Mouse (Mus musculus): ENCODE measurements around the gene Itgb3. TPM values are rescaled to one million over a fixed set of nuclear protein-coding genes. Genes with fewer than 3 reads are reported as not detected.
A peak's percentile ranks its signal among the peaks of the same experiment; 100 is the strongest.
"Not testable (repeated sequence)": the region's sequence is repeated elsewhere in the genome, so short reads cannot be mapped to it uniquely, and the experiment has no call there.

Gene Itgb3
- 2.6 and 2.7 TPM in 2 replicates for polyA plus RNA-seq (2016; fragmentation: Nextera tagmentation; extraction: Ambion mirVana)

GRCm38 (mm10) chr11:104607491-104608245 is at the start of gene Itgb3:
Gene Itgb3, plus strand, starts transcription at chr11:104608000.
- Histone ChIP-seq H3K27me3 (ENCODE audit: low read depth, poor library complexity, severe bottlenecking) (peaks cover 59% of the 10 kb centered on the region), H3K4me3 (peak within 1 kb of the TSS; percentile 66), H3K9me3 (replicated peaks) (no peaks in the 10 kb centered on the region), H3K27ac (peak within 1 kb of the TSS; percentile 61), H3K4me1 (peaks cover 12% of the 10 kb centered on the region), H3K36me3 (no peaks in the 10 kb centered on the region)
- peak; percentile 85 for DNase-seq (ENCODE audit: low spot score)
- WGBS: under 1% methylated on average over 50 of the region's 51 CpGs

- DNase-seq (ENCODE audit: low spot score): no peak
- Histone ChIP-seq H3K4me3 (no peak overlapping the region), H3K9me3 (replicated peaks) (no peaks in the 10 kb centered on the region), H3K36me3 (no peaks in the 10 kb centered on the region), H3K27ac (no peak overlapping the region), H3K27me3 (ENCODE audit: low read depth, poor library complexity, severe bottlenecking) (no peaks in the 10 kb centered on the region), H3K4me1 (peaks cover 6% of the 10 kb centered on the region; the same call in 1 of the 2 replicates)
- 77% methylated on average over 4 of the region's 4 CpGs for WGBS
Measured at GRCm38 (mm10) chr11:104558065-104558464, 49.7 kb upstream of the Itgb3 start.

- 60% methylated on average over 4 of the region's 4 CpGs for WGBS
- Histone ChIP-seq H3K4me3 (no peak overlapping the region), H3K36me3 (no peaks in the 10 kb centered on the region), H3K9me3 (replicated peaks) (no peaks in the 10 kb centered on the region), H3K27me3 (ENCODE audit: low read depth, poor library complexity, severe bottlenecking) (no peaks in the 10 kb centered on the region), H3K27ac (no peak overlapping the region), H3K4me1 (peaks cover 6% of the 10 kb centered on the region; the same call in 1 of the 2 replicates)
- DNase-seq (ENCODE audit: low spot score): no peak
Measured at GRCm38 (mm10) chr11:104558651-104559403, 49.0 kb upstream of the Itgb3 start.

GRCm38 (mm10) chr11:104560971-104561370 is 46.8 kb upstream of the Itgb3 start:
- WGBS: 58% methylated on average over 2 of the region's 2 CpGs
- no peak for DNase-seq (ENCODE audit: low spot score)
- Histone ChIP-seq H3K9me3 (replicated peaks) (no peaks in the 10 kb centered on the region), H3K36me3 (no peaks in the 10 kb centered on the region), H3K4me3 (no peak overlapping the region), H3K4me1 (peaks cover 6% of the 10 kb centered on the region; the same call in 1 of the 2 replicates), H3K27ac (no peak overlapping the region), H3K27me3 (ENCODE audit: low read depth, poor library complexity, severe bottlenecking) (no peaks in the 10 kb centered on the region)

- no peak for DNase-seq (ENCODE audit: low spot score)
- Histone ChIP-seq H3K27me3 (ENCODE audit: low read depth, poor library complexity, severe bottlenecking) (no peaks in the 10 kb centered on the region), H3K9me3 (replicated peaks) (no peaks in the 10 kb centered on the region), H3K4me1 (peaks cover 4% of the 10 kb centered on the region; the same call in 1 of the 2 replicates), H3K27ac (no peak overlapping the region), H3K4me3 (no peak overlapping the region), H3K36me3 (no peaks in the 10 kb centered on the region)
- whole genome bisulfite sequencing: 76% methylated on average over 1 of the region's 1 CpGs
Measured at GRCm38 (mm10) chr11:104563496-104563895, 44.3 kb upstream of the Itgb3 start.

GRCm38 (mm10) chr11:104565172-104565571 is 42.6 kb upstream of the Itgb3 start:
- no peaks in the 10 kb centered on the region for H3K4me1 ChIP-seq
- WGBS: 87% methylated on average over 9 of the region's 9 CpGs
- no peak for DNase-seq (ENCODE audit: low spot score)
- H3K36me3 ChIP-seq: no peaks in the 10 kb centered on the region
- no peak overlapping the region for H3K27ac ChIP-seq
- no peaks in the 10 kb centered on the region for H3K27me3 ChIP-seq (ENCODE audit: low read depth, poor library complexity, severe bottlenecking)
- H3K9me3 ChIP-seq (replicated peaks): no peaks in the 10 kb centered on the region
- no peak overlapping the region for H3K4me3 ChIP-seq

- Histone ChIP-seq H3K4me3 (no peak overlapping the region), H3K27me3 (ENCODE audit: low read depth, poor library complexity, severe bottlenecking) (peaks cover 7% of the 10 kb centered on the region; the same call in 1 of the 2 replicates), H3K9me3 (replicated peaks) (no peaks in the 10 kb centered on the region), H3K27ac (no peak overlapping the region), H3K4me1 (peaks cover under 1% of the 10 kb centered on the region; the same call in 1 of the 2 replicates), H3K36me3 (no peaks in the 10 kb centered on the region)
- 90% methylated on average over 6 of the region's 6 CpGs for WGBS
- DNase-seq (ENCODE audit: low spot score): no peak
Measured at GRCm38 (mm10) chr11:104566097-104566496, 41.7 kb upstream of the Itgb3 start.

- Histone ChIP-seq H3K4me1 (peaks cover 5% of the 10 kb centered on the region; the same call in 1 of the 2 replicates), H3K27ac (no peak overlapping the region), H3K4me3 (no peak overlapping the region), H3K27me3 (ENCODE audit: low read depth, poor library complexity, severe bottlenecking) (peaks cover 14% of the 10 kb centered on the region; the same call in 1 of the 2 replicates), H3K36me3 (no peaks in the 10 kb centered on the region), H3K9me3 (replicated peaks) (no peaks in the 10 kb centered on the region)
- DNase-seq (ENCODE audit: low spot score): no peak
- 82% methylated on average over 2 of the region's 2 CpGs for WGBS
Measured at GRCm38 (mm10) chr11:104566796-104567195, 41.0 kb upstream of the Itgb3 start.

- no peaks in the 10 kb centered on the region for H3K9me3 ChIP-seq (replicated peaks)
- peaks cover 23% of the 10 kb centered on the region for H3K27me3 ChIP-seq (ENCODE audit: low read depth, poor library complexity, severe bottlenecking)
- no peak overlapping the region for H3K4me3 ChIP-seq
- no peaks in the 10 kb centered on the region for H3K36me3 ChIP-seq
- peaks cover 5% of the 10 kb centered on the region; the same call in 1 of the 2 replicates for H3K4me1 ChIP-seq
- no peak overlapping the region for H3K27ac ChIP-seq
- DNase-seq (ENCODE audit: low spot score): no peak
- WGBS: 88% methylated on average over 9 of the region's 9 CpGs
Measured at GRCm38 (mm10) chr11:104567736-104568135, 40.1 kb upstream of the Itgb3 start.

GRCm38 (mm10) chr11:104568326-104568725 is 39.5 kb upstream of the Itgb3 start:
- WGBS: 94% methylated on average over 4 of the region's 4 CpGs
- no peak for DNase-seq (ENCODE audit: low spot score)
- H3K36me3 ChIP-seq: no peaks in the 10 kb centered on the region
- H3K4me1 ChIP-seq: peaks cover 5% of the 10 kb centered on the region; the same call in 1 of the 2 replicates
- no peak overlapping the region for H3K27ac ChIP-seq
- peaks cover 29% of the 10 kb centered on the region for H3K27me3 ChIP-seq (ENCODE audit: low read depth, poor library complexity, severe bottlenecking)
- no peak overlapping the region for H3K4me3 ChIP-seq
- H3K9me3 ChIP-seq (replicated peaks): no peaks in the 10 kb centered on the region

GRCm38 (mm10) chr11:104570515-104570914 is 37.3 kb upstream of the Itgb3 start:
- H3K27me3 ChIP-seq (ENCODE audit: low read depth, poor library complexity, severe bottlenecking): peaks cover 30% of the 10 kb centered on the region
- WGBS: 86% methylated on average over 8 of the region's 8 CpGs

GRCm38 (mm10) chr11:104571373-104571772 is 36.4 kb upstream of the Itgb3 start:
- H3K36me3 ChIP-seq; H3K4me1 ChIP-seq; H3K9me3 ChIP-seq (replicated peaks): not testable (repeated sequence)
- WGBS: 2% methylated on average over 28 of the region's 28 CpGs
- H3K27me3 ChIP-seq (ENCODE audit: low read depth, poor library complexity, severe bottlenecking): peaks cover 30% of the 10 kb centered on the region
- DNase-seq (ENCODE audit: low spot score): peak; percentile 57
- peak overlapping the region; percentile 25; the same call in 1 of the 2 replicates for H3K27ac ChIP-seq
- peak overlapping the region; percentile 46 for H3K4me3 ChIP-seq

More at GRCm38 (mm10) chr11:104570515-104570914, 37.3 kb upstream of the Itgb3 start:
- H3K4me3 ChIP-seq; H3K9me3 ChIP-seq (replicated peaks); H3K27ac ChIP-seq; DNase-seq (ENCODE audit: low spot score); H3K4me1 ChIP-seq; H3K36me3 ChIP-seq: not testable (repeated sequence)

GRCm38 (mm10) chr11:104572091-104572490 is 35.7 kb upstream of the Itgb3 start:
- peaks cover 36% of the 10 kb centered on the region for H3K27me3 ChIP-seq (ENCODE audit: low read depth, poor library complexity, severe bottlenecking)
- H3K4me3 ChIP-seq: no peak overlapping the region
- H3K9me3 ChIP-seq (replicated peaks): no peaks in the 10 kb centered on the region
- DNase-seq (ENCODE audit: low spot score): no peak
- no peak overlapping the region for H3K27ac ChIP-seq
- peaks cover 6% of the 10 kb centered on the region; the same call in 1 of the 2 replicates for H3K4me1 ChIP-seq
- 42% methylated on average over 7 of the region's 7 CpGs for WGBS
- H3K36me3 ChIP-seq: no peaks in the 10 kb centered on the region

All from limb, embryonic 10.5 days (tissue).